Mouse (Mus musculus): ENCODE results near the gene Olfr686. TPM values are rescaled to one million over a fixed set of nuclear protein-coding genes. Genes with fewer than 3 reads are reported as not detected.

Olfr686 gene
- not detected in 2 replicates for total RNA-seq (2015; ENCODE audit: low replicate concordance)
- not detected in 2 replicates for total RNA-seq (2017; ENCODE audit: low replicate concordance)

- no peak for ATAC-seq (replicated peaks; ENCODE audit: low FRiP score, poor library complexity, severe bottlenecking)
Measured at GRCm38 (mm10) chr7:105207385-105207784, at the start of gene Olfr686. Gene Olfr686, minus strand, starts transcription at chr7:105207485.

GRCm38 (mm10) chr7:105256656-105257055 is 49.4 kb upstream of the Olfr686 start:
- ATAC-seq (replicated peaks; ENCODE audit: low FRiP score, poor library complexity, severe bottlenecking), result no peak

- ATAC-seq (replicated peaks; ENCODE audit: low FRiP score, poor library complexity, severe bottlenecking), result no peak
Measured at GRCm38 (mm10) chr7:105248197-105248596, 40.9 kb upstream of the Olfr686 start.

- no peak for ATAC-seq (replicated peaks; ENCODE audit: low FRiP score, poor library complexity, severe bottlenecking)
Measured at GRCm38 (mm10) chr7:105247671-105248070, 40.4 kb upstream of the Olfr686 start.

GRCm38 (mm10) chr7:105229386-105229785 is 22.1 kb upstream of the Olfr686 start:
- ATAC-seq (replicated peaks; ENCODE audit: low FRiP score, poor library complexity, severe bottlenecking), result no peak

GRCm38 (mm10) chr7:105228138-105228537 is 20.9 kb upstream of the Olfr686 start:
- no peak for ATAC-seq (replicated peaks; ENCODE audit: low FRiP score, poor library complexity, severe bottlenecking)

GRCm38 (mm10) chr7:105226703-105227102 is 19.4 kb upstream of the Olfr686 start:
- ATAC-seq (replicated peaks; ENCODE audit: low FRiP score, poor library complexity, severe bottlenecking), result no peak

GRCm38 (mm10) chr7:105226072-105226471 is 18.8 kb upstream of the Olfr686 start:
- no peak for ATAC-seq (replicated peaks; ENCODE audit: low FRiP score, poor library complexity, severe bottlenecking)

GRCm38 (mm10) chr7:105218281-105218680 is 11.0 kb upstream of the Olfr686 start:
- ATAC-seq (replicated peaks; ENCODE audit: low FRiP score, poor library complexity, severe bottlenecking), result no peak

GRCm38 (mm10) chr7:105214761-105215160 is 7.5 kb upstream of the Olfr686 start:
- ATAC-seq (replicated peaks; ENCODE audit: low FRiP score, poor library complexity, severe bottlenecking), result no peak

GRCm38 (mm10) chr7:105185912-105186311 is 21.4 kb downstream of the Olfr686 start, which contains the start of gene Olfr685:
Gene Olfr685, minus strand, starts transcription at chr7:105186012.
- no peak for ATAC-seq (replicated peaks; ENCODE audit: low FRiP score, poor library complexity, severe bottlenecking)

- no peak for ATAC-seq (replicated peaks; ENCODE audit: low FRiP score, poor library complexity, severe bottlenecking)
Measured at GRCm38 (mm10) chr7:105170773-105171172, 36.5 kb downstream of the Olfr686 start.

GRCm38 (mm10) chr7:105163553-105163952 is 43.7 kb downstream of the Olfr686 start, which contains the start of gene Olfr684:
Gene Olfr684, minus strand, starts transcription at chr7:105163653.
- ATAC-seq (replicated peaks; ENCODE audit: low FRiP score, poor library complexity, severe bottlenecking), result no peak

Other genes with a start within 250 kb of the Olfr686 start
- not detected in 2 replicates for gene Olfr670, start 244.9 kb downstream of the Olfr686 start, total RNA-seq (2015; ENCODE audit: low replicate concordance)
- not detected in 2 replicates for gene Olfr670, start 244.9 kb downstream of the Olfr686 start, total RNA-seq (2017; ENCODE audit: low replicate concordance)
- gene Olfr671, start 228.4 kb downstream of the Olfr686 start, total RNA-seq (2015; ENCODE audit: low replicate concordance), result not detected in 2 replicates
- not detected in 2 replicates for gene Olfr671, start 228.4 kb downstream of the Olfr686 start, total RNA-seq (2017; ENCODE audit: low replicate concordance)
- not detected in 2 replicates for gene Olfr672, start 205.5 kb downstream of the Olfr686 start, total RNA-seq (2015; ENCODE audit: low replicate concordance)
- gene Olfr672, start 205.5 kb downstream of the Olfr686 start, total RNA-seq (2017; ENCODE audit: low replicate concordance), result not detected in 2 replicates
- gene Olfr675, start 179.0 kb downstream of the Olfr686 start, total RNA-seq (2015; ENCODE audit: low replicate concordance), result not detected in 2 replicates
- gene Olfr675, start 179.0 kb downstream of the Olfr686 start, total RNA-seq (2017; ENCODE audit: low replicate concordance), result not detected in 2 replicates
- not detected in 2 replicates for gene Olfr676, start 174.8 kb downstream of the Olfr686 start, total RNA-seq (2015; ENCODE audit: low replicate concordance)
- not detected in 2 replicates for gene Olfr676, start 174.8 kb downstream of the Olfr686 start, total RNA-seq (2017; ENCODE audit: low replicate concordance)
- gene Olfr677, start 156.1 kb downstream of the Olfr686 start, total RNA-seq (2015; ENCODE audit: low replicate concordance), result not detected in 2 replicates
- not detected in 2 replicates for gene Olfr677, start 156.1 kb downstream of the Olfr686 start, total RNA-seq (2017; ENCODE audit: low replicate concordance)
- gene Olfr678, start 143.0 kb downstream of the Olfr686 start, total RNA-seq (2015; ENCODE audit: low replicate concordance), result not detected in 2 replicates
- not detected in 2 replicates for gene Olfr678, start 143.0 kb downstream of the Olfr686 start, total RNA-seq (2017; ENCODE audit: low replicate concordance)
- not detected in 2 replicates for gene Olfr679, start 126.3 kb downstream of the Olfr686 start, total RNA-seq (2015; ENCODE audit: low replicate concordance)
- gene Olfr679, start 126.3 kb downstream of the Olfr686 start, total RNA-seq (2017; ENCODE audit: low replicate concordance), result not detected in 2 replicates
- not detected in 2 replicates for gene Olfr680-ps1, start 114.7 kb downstream of the Olfr686 start, total RNA-seq (2015; ENCODE audit: low replicate concordance)
- gene Olfr680-ps1, start 114.7 kb downstream of the Olfr686 start, total RNA-seq (2017; ENCODE audit: low replicate concordance), result not detected in 2 replicates
- gene Olfr681, start 90.6 kb downstream of the Olfr686 start, total RNA-seq (2015; ENCODE audit: low replicate concordance), result not detected in 2 replicates
- gene Olfr681, start 90.6 kb downstream of the Olfr686 start, total RNA-seq (2017; ENCODE audit: low replicate concordance), result not detected in 2 replicates
- gene Olfr683, start 60.5 kb downstream of the Olfr686 start, total RNA-seq (2015; ENCODE audit: low replicate concordance), result not detected in 2 replicates
- not detected in 2 replicates for gene Olfr683, start 60.5 kb downstream of the Olfr686 start, total RNA-seq (2017; ENCODE audit: low replicate concordance)
- gene Olfr684, start 43.8 kb downstream of the Olfr686 start, total RNA-seq (2015; ENCODE audit: low replicate concordance), result not detected in 2 replicates
- gene Olfr684, start 43.8 kb downstream of the Olfr686 start, total RNA-seq (2017; ENCODE audit: low replicate concordance), result 0.09 TPM in 1 of 2 replicates, not detected in the other
- not detected in 2 replicates for gene Olfr685, start 21.5 kb downstream of the Olfr686 start, total RNA-seq (2015; ENCODE audit: low replicate concordance)
- not detected in 2 replicates for gene Olfr685, start 21.5 kb downstream of the Olfr686 start, total RNA-seq (2017; ENCODE audit: low replicate concordance)
- not detected in 2 replicates for gene Olfr688, start 80.6 kb upstream of the Olfr686 start, total RNA-seq (2015; ENCODE audit: low replicate concordance)
- not detected in 2 replicates for gene Olfr688, start 80.6 kb upstream of the Olfr686 start, total RNA-seq (2017; ENCODE audit: low replicate concordance)
- not detected in 2 replicates for gene Olfr689, start 103.7 kb upstream of the Olfr686 start, total RNA-seq (2015; ENCODE audit: low replicate concordance)
- gene Olfr689, start 103.7 kb upstream of the Olfr686 start, total RNA-seq (2017; ENCODE audit: low replicate concordance), result not detected in 2 replicates
- not detected in 2 replicates for gene Olfr690, start 126.6 kb upstream of the Olfr686 start, total RNA-seq (2015; ENCODE audit: low replicate concordance)
- not detected in 2 replicates for gene Olfr690, start 126.6 kb upstream of the Olfr686 start, total RNA-seq (2017; ENCODE audit: low replicate concordance)
- not detected in 2 replicates for gene Olfr691, start 134.8 kb upstream of the Olfr686 start, total RNA-seq (2015; ENCODE audit: low replicate concordance)
- not detected in 2 replicates for gene Olfr691, start 134.8 kb upstream of the Olfr686 start, total RNA-seq (2017; ENCODE audit: low replicate concordance)
- gene Olfr692, start 160.7 kb upstream of the Olfr686 start, total RNA-seq (2015; ENCODE audit: low replicate concordance), result not detected in 2 replicates
- not detected in 2 replicates for gene Olfr692, start 160.7 kb upstream of the Olfr686 start, total RNA-seq (2017; ENCODE audit: low replicate concordance)
- gene Gm5901, start 167.6 kb upstream of the Olfr686 start, total RNA-seq (2015; ENCODE audit: low replicate concordance), result not detected in 2 replicates
- gene Gm5901, start 167.6 kb upstream of the Olfr686 start, total RNA-seq (2017; ENCODE audit: low replicate concordance), result not detected in 2 replicates
- 15.3 and 23.4 TPM in 2 replicates for gene Fam160a2, start 192.6 kb upstream of the Olfr686 start, total RNA-seq (2015; ENCODE audit: low replicate concordance)
- 7.8 and 9.8 TPM in 2 replicates for gene Fam160a2, start 192.6 kb upstream of the Olfr686 start, total RNA-seq (2017; ENCODE audit: low replicate concordance)
- not detected in 2 replicates for gene Cnga4, start 197.1 kb upstream of the Olfr686 start, total RNA-seq (2015; ENCODE audit: low replicate concordance)
- 0.42 TPM in 1 of 2 replicates, not detected in the other for gene Cnga4, start 197.1 kb upstream of the Olfr686 start, total RNA-seq (2017; ENCODE audit: low replicate concordance)
- gene Cckbr, start 218.2 kb upstream of the Olfr686 start, total RNA-seq (2015; ENCODE audit: low replicate concordance), result not detected in 2 replicates
- not detected in 2 replicates for gene Cckbr, start 218.2 kb upstream of the Olfr686 start, total RNA-seq (2017; ENCODE audit: low replicate concordance)